Mouse (Mus musculus): ENCODE data around the gene Wdr46. TPM values are rescaled to one million over a fixed set of nuclear protein-coding genes. Genes with fewer than 3 reads are reported as not detected.
A peak's percentile ranks its signal among the peaks of the same experiment; 100 is the strongest.

The Wdr46 gene
- polyA plus RNA-seq, 1 experiment from 2014 or later: 37.2 TPM

DNA sequence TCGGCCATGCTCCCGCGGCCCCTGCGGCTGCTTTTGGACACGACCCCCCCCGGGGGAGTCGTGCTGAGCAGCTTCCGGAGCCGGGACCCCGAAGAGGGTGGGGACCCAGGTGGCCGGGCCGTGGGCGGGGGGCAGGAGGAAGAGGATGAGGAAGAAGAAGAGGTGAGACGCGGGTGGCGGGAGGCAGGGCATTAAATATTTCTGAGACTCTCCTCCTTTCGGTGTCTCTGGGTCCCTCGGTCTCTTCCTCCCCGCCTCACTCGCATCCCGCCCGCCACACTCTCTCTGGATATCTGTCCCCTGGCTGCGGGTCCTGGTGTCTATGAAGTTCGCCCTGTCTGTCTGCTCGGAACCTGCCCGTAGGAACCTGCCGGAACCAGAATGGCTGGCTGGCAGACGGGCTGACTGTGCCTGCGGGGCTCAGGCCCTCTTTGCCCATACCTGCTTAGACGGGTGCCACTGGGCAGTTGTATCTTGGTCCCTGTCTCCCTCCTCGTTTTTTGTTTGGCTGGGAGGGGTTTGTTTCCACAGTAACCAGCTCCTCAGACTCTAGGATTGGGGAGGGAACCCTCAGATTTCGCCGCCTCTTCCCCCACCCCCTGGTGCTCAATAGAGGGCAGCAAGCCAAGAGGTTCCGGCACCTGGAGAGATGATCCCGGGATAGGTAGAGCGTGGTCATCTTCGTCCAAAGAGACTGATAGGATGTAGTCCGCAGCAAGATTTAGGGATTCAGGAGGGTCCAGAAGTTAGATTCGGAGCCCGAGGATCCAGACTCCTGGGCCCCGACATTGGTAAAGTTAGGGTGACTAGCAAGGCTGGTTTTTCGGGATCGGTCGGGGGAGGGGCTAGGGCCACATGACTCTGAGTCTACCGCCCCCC is 9.9 kb upstream of the Wdr46 start:
- peak; percentile 16; the same call in 1 of the 2 replicates for ATAC-seq (ENCODE audit: insufficient read depth)
- Histone ChIP-seq H3K27me3 (ENCODE audit: insufficient read depth, low read length) (no peaks in the 10 kb centered on the region), H3K4me1 (ENCODE audit: insufficient read depth) (no peaks in the 10 kb centered on the region), H3K9ac (peak overlapping the region; percentile 81), H3K27ac (ENCODE audit: low read depth) (peak overlapping the region; percentile 95), H3K4me3 (ENCODE audit: low read depth, low read length) (peak overlapping the region; percentile 83), H3K9me3 (ENCODE audit: low read depth, low read length) (no peaks in the 10 kb centered on the region), H3K36me3 (ENCODE audit: insufficient read depth) (peaks cover 28% of the 10 kb centered on the region; the same call in 1 of the 2 replicates), H3K4me2 (peak overlapping the region; percentile 99)
- under 1% methylated on average over 45 of the region's 45 CpGs for WGBS
- peak; percentile 62 for DNase-seq
- no peak for TF ChIP-seq CTCF (IDR thresholded peaks at IDR 0.05; ENCODE audit: low read depth)

DNA sequence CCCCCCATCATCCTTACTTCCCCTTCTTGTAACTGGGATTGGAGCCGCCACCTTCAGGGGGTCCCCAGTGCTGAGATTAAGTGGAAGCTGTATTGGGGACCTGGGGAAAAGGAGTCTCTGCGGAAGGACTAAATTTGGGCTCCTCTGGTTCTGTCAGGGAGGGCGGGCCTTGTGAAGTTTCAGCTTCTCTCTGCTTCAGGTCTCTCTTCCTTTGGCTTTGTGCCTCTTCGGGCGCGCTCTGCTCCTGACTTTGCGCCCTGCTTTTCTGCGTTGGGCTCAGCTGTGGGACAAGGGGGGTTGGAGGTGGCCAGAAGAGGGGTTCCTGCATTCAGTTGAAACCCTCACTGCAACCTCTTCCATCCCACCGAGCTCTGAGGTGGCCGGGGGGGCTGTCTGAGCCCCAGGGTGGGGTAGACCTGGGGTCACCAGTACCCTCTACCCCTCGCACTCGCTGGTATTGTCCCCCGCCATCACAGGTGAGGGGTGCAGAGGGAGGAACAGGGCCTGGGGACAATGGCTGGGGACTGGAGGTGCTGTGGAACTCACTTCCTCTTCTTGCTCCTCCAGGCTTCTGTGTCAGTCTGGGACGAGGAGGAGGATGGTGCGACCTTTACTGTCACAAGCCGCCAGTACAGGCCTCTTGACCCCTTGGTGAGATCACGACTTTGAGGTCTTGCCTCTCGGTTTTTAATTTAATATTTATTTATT is 9.1 kb upstream of the Wdr46 start:
- Histone ChIP-seq H3K27ac (ENCODE audit: low read depth) (no peak overlapping the region), H3K4me2 (peak overlapping the region; percentile 99), H3K36me3 (ENCODE audit: insufficient read depth) (peaks cover 31% of the 10 kb centered on the region; the same call in 1 of the 2 replicates), H3K4me3 (ENCODE audit: low read depth, low read length) (peak overlapping the region; percentile 83), H3K9me3 (ENCODE audit: low read depth, low read length) (no peaks in the 10 kb centered on the region), H3K27me3 (ENCODE audit: insufficient read depth, low read length) (no peaks in the 10 kb centered on the region), H3K9ac (peak overlapping the region; percentile 81), H3K4me1 (ENCODE audit: insufficient read depth) (no peaks in the 10 kb centered on the region)
- DNase-seq: no peak
- TF ChIP-seq CTCF (IDR thresholded peaks at IDR 0.05; ENCODE audit: low read depth): no peak
- ATAC-seq (ENCODE audit: insufficient read depth): no peak
- 38% methylated on average over 18 of the region's 18 CpGs for WGBS

GRCm38 (mm10) chr17:33931947-33932346 is 8.5 kb upstream of the Wdr46 start:
- H3K4me3 ChIP-seq (ENCODE audit: low read depth, low read length): no peak overlapping the region
- DNase-seq: no peak
- H3K36me3 ChIP-seq (ENCODE audit: insufficient read depth): peaks cover 33% of the 10 kb centered on the region; the same call in 1 of the 2 replicates
- no peaks in the 10 kb centered on the region for H3K9me3 ChIP-seq (ENCODE audit: low read depth, low read length)
- TF ChIP-seq CTCF (IDR thresholded peaks at IDR 0.05; ENCODE audit: low read depth): no peak
- 83% methylated on average over 11 of the region's 11 CpGs for WGBS
- no peak overlapping the region for H3K4me2 ChIP-seq
- H3K4me1 ChIP-seq (ENCODE audit: insufficient read depth): no peaks in the 10 kb centered on the region
- no peak overlapping the region for H3K27ac ChIP-seq (ENCODE audit: low read depth)
- no peak for ATAC-seq (ENCODE audit: insufficient read depth)
- H3K27me3 ChIP-seq (ENCODE audit: insufficient read depth, low read length): no peaks in the 10 kb centered on the region
- no peak overlapping the region for H3K9ac ChIP-seq

DNA sequence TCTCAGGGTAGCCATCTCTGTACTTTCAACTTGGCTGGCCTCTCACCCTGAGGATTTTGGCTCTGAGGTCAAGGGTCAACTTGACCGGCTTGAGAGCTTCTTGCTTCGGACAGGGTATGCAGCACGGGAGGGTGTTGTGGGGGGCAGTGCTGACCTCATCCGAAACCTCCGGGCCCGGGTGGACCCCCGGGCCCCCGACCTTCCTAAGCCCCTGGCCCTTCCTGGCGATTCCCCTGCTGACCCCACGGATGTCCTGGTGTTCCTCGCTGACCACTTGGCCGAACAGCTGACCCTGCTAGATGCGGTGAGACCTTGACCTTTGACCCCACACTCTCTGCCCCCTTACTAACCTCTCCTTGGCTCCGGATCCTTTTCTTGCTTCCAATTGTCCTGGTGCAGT is 8.0 kb upstream of the Wdr46 start:
- no peaks in the 10 kb centered on the region for H3K9me3 ChIP-seq (ENCODE audit: low read depth, low read length)
- DNase-seq (no peak), ATAC-seq (ENCODE audit: insufficient read depth) (no peak)
- no peak overlapping the region for H3K4me2 ChIP-seq
- H3K4me3 ChIP-seq (ENCODE audit: low read depth, low read length): no peak overlapping the region
- H3K27me3 ChIP-seq (ENCODE audit: insufficient read depth, low read length): no peaks in the 10 kb centered on the region
- H3K9ac ChIP-seq: no peak overlapping the region
- H3K36me3 ChIP-seq (ENCODE audit: insufficient read depth): peaks cover 38% of the 10 kb centered on the region
- no peaks in the 10 kb centered on the region for H3K4me1 ChIP-seq (ENCODE audit: insufficient read depth)
- H3K27ac ChIP-seq (ENCODE audit: low read depth): no peak overlapping the region
- no peak for TF ChIP-seq CTCF (IDR thresholded peaks at IDR 0.05; ENCODE audit: low read depth)
- 89% methylated on average over 14 of the region's 14 CpGs for WGBS

- no peaks in the 10 kb centered on the region for H3K27me3 ChIP-seq (ENCODE audit: insufficient read depth, low read length)
- no peak overlapping the region for H3K27ac ChIP-seq (ENCODE audit: low read depth)
- no peaks in the 10 kb centered on the region for H3K9me3 ChIP-seq (ENCODE audit: low read depth, low read length)
- ATAC-seq (ENCODE audit: insufficient read depth): no peak
- peaks cover 41% of the 10 kb centered on the region for H3K36me3 ChIP-seq (ENCODE audit: insufficient read depth)
- DNase-seq: no peak
- 89% methylated on average over 15 of the region's 15 CpGs for WGBS
- no peak overlapping the region for H3K4me2 ChIP-seq
- no peak overlapping the region for H3K4me3 ChIP-seq (ENCODE audit: low read depth, low read length)
- no peak overlapping the region for H3K9ac ChIP-seq
- H3K4me1 ChIP-seq (ENCODE audit: insufficient read depth): no peaks in the 10 kb centered on the region
- TF ChIP-seq CTCF (IDR thresholded peaks at IDR 0.05; ENCODE audit: low read depth): no peak
Observed at GRCm38 (mm10) chr17:33932970-33933369, 7.5 kb upstream of the Wdr46 start.

GRCm38 (mm10) chr17:33935422-33936055 is 4.9 kb upstream of the Wdr46 start:
- no peaks in the 10 kb centered on the region for H3K27me3 ChIP-seq (ENCODE audit: insufficient read depth, low read length)
- 82% methylated on average over 21 of the region's 21 CpGs for WGBS
- no peak for TF ChIP-seq CTCF (IDR thresholded peaks at IDR 0.05; ENCODE audit: low read depth)
- H3K9me3 ChIP-seq (ENCODE audit: low read depth, low read length): no peaks in the 10 kb centered on the region
- H3K4me1 ChIP-seq (ENCODE audit: insufficient read depth): no peaks in the 10 kb centered on the region
- H3K4me3 ChIP-seq (ENCODE audit: low read depth, low read length): no peak overlapping the region
- no peak overlapping the region for H3K4me2 ChIP-seq
- no peak overlapping the region for H3K9ac ChIP-seq
- no peak overlapping the region for H3K27ac ChIP-seq (ENCODE audit: low read depth)
- peaks cover 47% of the 10 kb centered on the region for H3K36me3 ChIP-seq (ENCODE audit: insufficient read depth)
- ATAC-seq (ENCODE audit: insufficient read depth) (no peak), DNase-seq (no peak)

- no peak for DNase-seq
- no peak overlapping the region for H3K4me2 ChIP-seq
- 82% methylated on average over 15 of the region's 15 CpGs for WGBS
- H3K27me3 ChIP-seq (ENCODE audit: insufficient read depth, low read length): no peaks in the 10 kb centered on the region
- H3K9me3 ChIP-seq (ENCODE audit: low read depth, low read length): no peaks in the 10 kb centered on the region
- H3K27ac ChIP-seq (ENCODE audit: low read depth): no peak overlapping the region
- H3K4me3 ChIP-seq (ENCODE audit: low read depth, low read length): no peak overlapping the region
- H3K4me1 ChIP-seq (ENCODE audit: insufficient read depth): no peaks in the 10 kb centered on the region
- no peak overlapping the region for H3K9ac ChIP-seq
- peaks cover 51% of the 10 kb centered on the region for H3K36me3 ChIP-seq (ENCODE audit: insufficient read depth)
- no peak for TF ChIP-seq CTCF (IDR thresholded peaks at IDR 0.05; ENCODE audit: low read depth)
- no peak for ATAC-seq (ENCODE audit: insufficient read depth)
Observed at GRCm38 (mm10) chr17:33936993-33937392, 3.5 kb upstream of the Wdr46 start.
